8 mouse cellular contexts compared by ENCODE assay signal in genomic region chr3:96268051-96268775, GRCm38 (mm10). TPM values are rescaled to one million over a fixed set of nuclear protein-coding genes. Genes with fewer than 3 reads are reported as not detected.
DNase-seq lines count a peak whose midpoint lies in the region; ATAC-seq and TF ChIP-seq lines count a peak whose summit lies in the region.

Gene Hist2h3b (plus strand): TSS chr3:96268654.

- ATAC-seq in embryonic facial prominence, embryonic 15.5 days (ENCODE audit: insufficient number of reproducible peaks, low FRiP score, low TSS enrichment, low read depth): peak; percentile 80
- peak; percentile 71; the same call in 1 of the 2 replicates for ATAC-seq in kidney, embryonic 14.5 days (ENCODE audit: low FRiP score, low TSS enrichment)
- peak; percentile 69 for ATAC-seq in limb, embryonic 15.5 days (ENCODE audit: insufficient number of reproducible peaks, low FRiP score, low TSS enrichment, low read depth)
- peak; percentile 82 for ATAC-seq in midbrain, postnatal 0 days (ENCODE audit: low FRiP score)

- TF ChIP-seq CTCF in bone marrow macrophage, adult 2 months (IDR thresholded peaks at IDR 0.05; ENCODE audit: low read depth, low read length): no peak
- no peak for TF ChIP-seq CTCF in midbrain, postnatal 0 days (IDR thresholded peaks at IDR 0.05)

- no peak for TF ChIP-seq POLR2A in bone marrow macrophage, adult 2 months (IDR thresholded peaks at IDR 0.05; ENCODE audit: borderline replicate concordance, low read depth, low read length)

- peak within 1 kb of the TSS; percentile 69 for H3K4me3 ChIP-seq in bone marrow macrophage, adult 2 months (ENCODE audit: insufficient read depth, low read length)
- H3K4me3 ChIP-seq in embryonic facial prominence, embryonic 15.5 days (replicated peaks): peak within 1 kb of the TSS; percentile 57
- peak within 1 kb of the TSS; percentile 61 for H3K4me3 ChIP-seq in kidney, embryonic 14.5 days (ENCODE audit: low read length)
- H3K4me3 ChIP-seq in limb, embryonic 15.5 days: peak within 1 kb of the TSS; percentile 52
- H3K4me3 ChIP-seq in midbrain, postnatal 0 days (ENCODE audit: low read depth, low read length): peak within 1 kb of the TSS; percentile 48

- H3K9ac ChIP-seq in embryonic facial prominence, embryonic 15.5 days: peak within 1 kb of the TSS; percentile 37; the same call in 1 of the 2 replicates
- peak within 1 kb of the TSS; percentile 80 for H3K9ac ChIP-seq in kidney, embryonic 14.5 days (ENCODE audit: low read depth, low read length)
- 0 out of 2 replicates have a peak within 1 kb of the TSS, but pooled peaks have one; percentile 20 for H3K9ac ChIP-seq in limb, embryonic 15.5 days
- peak within 1 kb of the TSS; percentile 57; the same call in 1 of the 2 replicates for H3K9ac ChIP-seq in midbrain, postnatal 0 days (replicated peaks; ENCODE audit: low read length, poor library complexity, severe bottlenecking)

- peaks cover 20% of the 10 kb centered on the region for H3K4me1 ChIP-seq in bone marrow macrophage, adult 2 months (ENCODE audit: control insufficient read depth, insufficient read depth, low read length)
- H3K4me1 ChIP-seq in embryonic facial prominence, embryonic 15.5 days: peaks cover 21% of the 10 kb centered on the region
- peaks cover 21% of the 10 kb centered on the region; the same call in 1 of the 2 replicates for H3K4me1 ChIP-seq in kidney, embryonic 14.5 days (ENCODE audit: control insufficient read depth, insufficient read depth, low read length)
- H3K4me1 ChIP-seq in limb, embryonic 15.5 days: peaks cover 20% of the 10 kb centered on the region
- peaks cover 5% of the 10 kb centered on the region; the same call in 1 of the 2 replicates for H3K4me1 ChIP-seq in midbrain, postnatal 0 days (ENCODE audit: insufficient read depth, low read length)

- peak within 1 kb of the TSS; percentile 94 for H3K27ac ChIP-seq in bone marrow macrophage, adult 2 months (ENCODE audit: insufficient read depth, low read depth, low read length)
- H3K27ac ChIP-seq in embryonic facial prominence, embryonic 15.5 days (replicated peaks): peak within 1 kb of the TSS; percentile 96
- peak within 1 kb of the TSS; percentile 99 for H3K27ac ChIP-seq in kidney, embryonic 14.5 days (ENCODE audit: low read depth, low read length)
- H3K27ac ChIP-seq in limb, embryonic 15.5 days: peak within 1 kb of the TSS; percentile 96
- peak within 1 kb of the TSS; percentile 92 for H3K27ac ChIP-seq in midbrain, postnatal 0 days (ENCODE audit: low read depth, low read length)

- H3K9me3 ChIP-seq in embryonic facial prominence, embryonic 15.5 days (replicated peaks): no peaks in the 10 kb centered on the region
- H3K9me3 ChIP-seq in kidney, embryonic 14.5 days (ENCODE audit: control insufficient read depth, low read length): no peaks in the 10 kb centered on the region
- H3K9me3 ChIP-seq in limb, embryonic 15.5 days: no peaks in the 10 kb centered on the region
- no peaks in the 10 kb centered on the region for H3K9me3 ChIP-seq in midbrain, postnatal 0 days (ENCODE audit: low read length)

- no peaks in the 10 kb centered on the region for H3K36me3 ChIP-seq in embryonic facial prominence, embryonic 15.5 days
- no peaks in the 10 kb centered on the region for H3K36me3 ChIP-seq in kidney, embryonic 14.5 days (ENCODE audit: control insufficient read depth, insufficient read depth, low read length)
- H3K36me3 ChIP-seq in limb, embryonic 15.5 days: no peaks in the 10 kb centered on the region
- no peaks in the 10 kb centered on the region for H3K36me3 ChIP-seq in midbrain, postnatal 0 days (ENCODE audit: insufficient read depth, low read length)

- no peaks in the 10 kb centered on the region for H3K27me3 ChIP-seq in embryonic facial prominence, embryonic 15.5 days
- no peaks in the 10 kb centered on the region for H3K27me3 ChIP-seq in kidney, embryonic 14.5 days (ENCODE audit: control insufficient read depth, insufficient read depth, low read length)
- no peaks in the 10 kb centered on the region for H3K27me3 ChIP-seq in limb, embryonic 15.5 days
- H3K27me3 ChIP-seq in midbrain, postnatal 0 days (ENCODE audit: insufficient read depth, low read length): no peaks in the 10 kb centered on the region

- peak; percentile 75 to 79 for DNase-seq in B cell, adult 2 months
- peak; percentile 83 to 92 for DNase-seq in heart, adult 9 months (ENCODE audit: low spot score in 2 of 2)
- DNase-seq in midbrain, postnatal 0 days (ENCODE audit: low spot score): peak; percentile 93
- DNase-seq in spleen, postnatal 36 days (ENCODE audit: low spot score in 2 of 2): peak; percentile 84 to 86

- 16% methylated on average over 30 of the region's 30 CpGs for WGBS in embryonic facial prominence, embryonic 15.5 days
- 20% methylated on average over 30 of the region's 30 CpGs for WGBS in kidney, embryonic 14.5 days
- 19% methylated on average over 30 of the region's 30 CpGs for WGBS in limb, embryonic 15.5 days
- 20% methylated on average over 30 of the region's 30 CpGs for WGBS in midbrain, postnatal 0 days

- H3K4me2 ChIP-seq in embryonic facial prominence, embryonic 15.5 days (replicated peaks): peak within 1 kb of the TSS; percentile 85
- peak within 1 kb of the TSS; percentile 82 for H3K4me2 ChIP-seq in kidney, embryonic 14.5 days (replicated peaks; ENCODE audit: low read depth, low read length)
- H3K4me2 ChIP-seq in limb, embryonic 15.5 days: peak within 1 kb of the TSS; percentile 80
- H3K4me2 ChIP-seq in midbrain, postnatal 0 days (ENCODE audit: low read depth, low read length, poor library complexity, severe bottlenecking): peak within 1 kb of the TSS; percentile 80

RNA-seq across cellular contexts. Expression of gene Hist2h3b, which starts in this region (rescaled TPM):
- polyA plus RNA-seq in bone marrow macrophage, adult 2 months (2012; ENCODE audit: insufficient read depth, insufficient read length, missing spikeins): 4.8 and 5.0 TPM in 2 replicates
- 36.0 and 51.5 TPM in 2 replicates for polyA plus RNA-seq in embryonic facial prominence, embryonic 15.5 days (2015; fragmentation: Nextera tagmentation; extraction: Ambion mirVana)
- 72.6 and 85.9 TPM in 2 replicates for polyA plus RNA-seq in kidney, embryonic 14.5 days (2014; fragmentation: Nextera tagmentation; extraction: Ambion mirVana)
- 37.0 and 53.8 TPM in 2 replicates for polyA plus RNA-seq in limb, embryonic 15.5 days (2015; fragmentation: Nextera tagmentation; extraction: Ambion mirVana)
- 684 and 1,135 TPM in 2 replicates for total RNA-seq in midbrain, postnatal 0 days (2014; rRNA removed)
- 6.2 and 8.3 TPM in 2 replicates for polyA plus RNA-seq in midbrain, postnatal 0 days (2015; fragmentation: Nextera tagmentation; extraction: Ambion mirVana)

Comparison
In these comparisons a context has a peak if more than half of its experiments do, and no peak if none do; other contexts are left out.
1. Peak in every context shown above with its lines: DNase-seq, ATAC-seq, H3K4me3 ChIP-seq and H3K27ac ChIP-seq.
2. H3K9ac ChIP-seq: peak in every context shown above with its lines; median percentile 80 in kidney, embryonic 14.5 days; 57 in midbrain, postnatal 0 days; 37 in embryonic facial prominence, embryonic 15.5 days; 20 in limb, embryonic 15.5 days.